Mouse (Mus musculus) megakaryocyte, embryonic 14.5 days (primary cell): ENCODE results near the gene Abhd12b.

Experiments used
- FLI1 ChIP-seq: IDR thresholded peaks from 2 replicates; pipeline ENCODE4 v1.6.1; 2012; ENCODE audit warnings: low read length, inconsistent platforms, mixed read lengths
- GATA1 ChIP-seq: IDR thresholded peaks from 3 replicates; pipeline ENCODE4 v1.6.1; 2012; ENCODE audit warnings: mixed read lengths, low read length, inconsistent platforms, borderline replicate concordance

DNA sequence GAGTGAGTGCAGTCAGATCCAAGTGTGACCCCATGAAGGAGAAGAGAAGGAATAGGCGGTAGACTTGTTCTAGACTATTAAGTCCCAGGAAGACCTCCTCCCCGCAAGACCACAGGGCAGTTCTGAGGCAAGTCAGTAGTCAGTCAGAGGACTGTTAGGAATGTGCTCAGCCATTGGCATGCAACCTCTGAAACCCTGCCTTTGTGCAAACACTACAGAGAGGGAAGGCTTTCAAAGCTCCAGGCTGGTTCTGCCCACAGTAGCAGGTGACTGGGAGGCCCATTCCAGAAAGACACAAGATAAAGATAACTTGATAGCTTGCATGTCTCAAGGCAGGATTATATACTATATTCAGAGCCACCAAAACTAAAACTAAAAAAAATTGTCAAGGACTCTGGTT is 77.4 kb downstream of the Abhd12b start, which contains the start of gene Pygl:
- TF ChIP-seq GATA1 (no peak), FLI1 (no peak)
